Mouse (Mus musculus): ENCODE results near the gene Il3. TPM values are rescaled to one million over a fixed set of nuclear protein-coding genes. Genes with fewer than 3 reads are reported as not detected.

Il3 gene
- polyA plus RNA-seq (2011; ENCODE audit: insufficient read depth, insufficient read length, low replicate concordance, missing spikeins), result not detected in 2 replicates

DNA sequence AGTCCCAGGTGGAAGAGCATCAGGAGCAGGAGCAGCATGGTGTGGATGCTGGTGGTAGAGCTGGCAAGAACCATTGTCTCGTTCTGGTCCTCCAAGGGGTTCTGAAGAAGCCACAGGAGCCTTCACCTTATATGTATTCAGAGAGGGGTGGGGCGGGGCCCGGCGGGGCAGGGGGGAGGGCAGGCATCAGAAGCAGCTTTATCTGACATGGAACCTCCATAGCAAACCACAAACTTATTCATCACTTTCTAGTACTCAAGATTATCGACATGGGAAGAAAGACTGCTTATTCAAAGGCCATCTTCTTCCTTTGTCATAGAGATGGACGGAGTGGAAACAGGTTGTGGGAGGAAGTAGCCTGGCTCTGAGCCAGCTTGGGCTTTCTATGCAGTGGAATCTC lies at the start of gene Il3:
TSS of gene Il3 (minus strand) at position 101 of the 400 bp plus-strand sequence.
- H3K4me3 ChIP-seq (replicated peaks; ENCODE audit: control insufficient read depth, low read depth, low read length), result no peak within 1 kb of the TSS
- TF ChIP-seq POLR2A (IDR thresholded peaks at IDR 0.05; ENCODE audit: borderline replicate concordance, control insufficient read depth, low read depth, low read length), result no peak
- no peak for TF ChIP-seq CTCF (IDR thresholded peaks at IDR 0.05; ENCODE audit: control insufficient read depth, insufficient read depth, low read length)
- 50% methylated on average over 6 of the region's 6 CpGs for WGBS
- H3K4me1 ChIP-seq (ENCODE audit: control insufficient read depth, insufficient read depth, low read length), result no peaks in the 10 kb centered on the region
- no peak within 1 kb of the TSS for H3K27ac ChIP-seq (ENCODE audit: control insufficient read depth, insufficient read depth, low read depth, low read length, poor library complexity)

DNA sequence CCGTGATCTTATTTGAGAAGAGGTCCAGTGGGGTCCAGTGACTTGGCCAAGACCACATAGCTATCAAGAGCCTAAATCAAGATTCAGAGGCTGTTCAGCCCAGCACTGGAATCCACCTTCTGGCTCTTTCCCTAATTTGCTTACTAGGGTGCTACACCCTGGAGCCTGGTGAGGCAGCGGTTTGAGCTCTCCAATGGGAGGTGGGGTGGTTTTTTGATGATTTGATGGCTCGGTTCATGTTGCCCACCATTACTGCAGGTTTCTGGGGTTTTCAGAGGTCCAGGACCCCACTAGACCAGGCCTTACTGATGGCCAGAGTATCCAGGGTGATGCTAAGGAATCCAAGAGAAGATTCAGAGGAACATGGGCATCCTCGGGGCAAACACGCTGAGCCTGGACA lies 48.3 kb upstream of the Il3 start:
- TF ChIP-seq POLR2A (IDR thresholded peaks at IDR 0.05; ENCODE audit: borderline replicate concordance, control insufficient read depth, low read depth, low read length) (no peak), CTCF (IDR thresholded peaks at IDR 0.05; ENCODE audit: control insufficient read depth, insufficient read depth, low read length) (no peak)
- Histone ChIP-seq H3K4me1 (ENCODE audit: control insufficient read depth, insufficient read depth, low read length) (no peaks in the 10 kb centered on the region), H3K4me3 (replicated peaks; ENCODE audit: control insufficient read depth, low read depth, low read length) (no peak overlapping the region), H3K27ac (ENCODE audit: control insufficient read depth, insufficient read depth, low read depth, low read length, poor library complexity) (no peak overlapping the region)
- 86% methylated on average over 5 of the region's 5 CpGs for WGBS

DNA sequence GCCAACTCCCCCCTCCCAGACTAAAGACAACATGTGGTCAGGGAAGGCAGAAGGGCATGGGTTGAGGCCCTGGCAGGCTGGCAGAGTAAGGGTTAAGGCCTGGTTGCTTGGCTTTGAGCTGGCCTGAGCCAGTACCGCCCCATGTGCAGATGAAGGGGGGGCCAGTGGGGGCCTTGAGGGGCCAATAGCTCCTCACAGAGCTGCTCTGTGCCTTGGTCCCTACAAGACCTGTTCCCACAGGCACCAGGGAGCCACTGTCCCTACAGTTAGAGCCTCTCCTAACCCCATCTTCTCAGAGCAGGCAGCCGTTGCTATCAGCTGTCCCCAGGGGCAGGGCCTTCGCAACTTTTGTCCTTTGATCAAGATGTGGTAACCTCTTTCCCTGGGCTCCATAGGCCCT lies 47.7 kb upstream of the Il3 start:
- no peak for TF ChIP-seq CTCF (IDR thresholded peaks at IDR 0.05; ENCODE audit: control insufficient read depth, insufficient read depth, low read length)
- no peak for TF ChIP-seq POLR2A (IDR thresholded peaks at IDR 0.05; ENCODE audit: borderline replicate concordance, control insufficient read depth, low read depth, low read length)

GRCm38 (mm10) chr11:54313391-54314360 lies 46.6 kb upstream of the Il3 start:
- no peak overlapping the region for H3K4me3 ChIP-seq (replicated peaks; ENCODE audit: control insufficient read depth, low read depth, low read length)
- WGBS, result 71% methylated on average over 7 of the region's 7 CpGs
- H3K27ac ChIP-seq (ENCODE audit: control insufficient read depth, insufficient read depth, low read depth, low read length, poor library complexity), result no peak overlapping the region
- no peaks in the 10 kb centered on the region for H3K4me1 ChIP-seq (ENCODE audit: control insufficient read depth, insufficient read depth, low read length)
- no peak for TF ChIP-seq POLR2A (IDR thresholded peaks at IDR 0.05; ENCODE audit: borderline replicate concordance, control insufficient read depth, low read depth, low read length)
- no peak for TF ChIP-seq CTCF (IDR thresholded peaks at IDR 0.05; ENCODE audit: control insufficient read depth, insufficient read depth, low read length)

More for the DNA sequence above, 47.7 kb upstream of the Il3 start:
- Histone ChIP-seq H3K4me1 (ENCODE audit: control insufficient read depth, insufficient read depth, low read length) (no peaks in the 10 kb centered on the region), H3K27ac (ENCODE audit: control insufficient read depth, insufficient read depth, low read depth, low read length, poor library complexity) (no peak overlapping the region), H3K4me3 (replicated peaks; ENCODE audit: control insufficient read depth, low read depth, low read length) (no peak overlapping the region)
- WGBS, result 30% methylated on average over 3 of the region's 3 CpGs

DNA sequence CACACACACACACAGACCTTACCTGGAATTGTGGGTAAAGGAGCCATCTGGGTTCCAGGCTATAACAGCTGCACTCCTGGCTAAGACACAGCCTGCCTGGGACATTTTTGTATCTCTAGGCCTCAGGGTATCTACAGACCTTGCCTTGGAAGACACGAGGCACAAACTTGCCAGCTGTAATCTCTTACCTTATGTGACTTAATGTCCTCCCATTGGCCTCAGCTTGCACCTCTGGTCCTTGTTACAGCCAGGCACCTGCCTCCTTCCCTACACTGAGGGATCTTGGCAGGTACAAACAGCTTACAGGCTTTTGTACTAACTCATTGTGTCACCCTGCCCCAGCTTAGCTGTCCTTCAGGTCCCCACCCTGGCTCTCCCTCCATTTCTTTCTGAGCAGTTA lies 45.5 kb upstream of the Il3 start:
- no peak overlapping the region for H3K4me3 ChIP-seq (replicated peaks; ENCODE audit: control insufficient read depth, low read depth, low read length)
- no peak overlapping the region for H3K27ac ChIP-seq (ENCODE audit: control insufficient read depth, insufficient read depth, low read depth, low read length, poor library complexity)
- TF ChIP-seq CTCF (IDR thresholded peaks at IDR 0.05; ENCODE audit: control insufficient read depth, insufficient read depth, low read length), result no peak
- TF ChIP-seq POLR2A (IDR thresholded peaks at IDR 0.05; ENCODE audit: borderline replicate concordance, control insufficient read depth, low read depth, low read length), result no peak
- H3K4me1 ChIP-seq (ENCODE audit: control insufficient read depth, insufficient read depth, low read length), result no peaks in the 10 kb centered on the region
- WGBS, result 37% methylated on average over 1 of the region's 1 CpGs

DNA sequence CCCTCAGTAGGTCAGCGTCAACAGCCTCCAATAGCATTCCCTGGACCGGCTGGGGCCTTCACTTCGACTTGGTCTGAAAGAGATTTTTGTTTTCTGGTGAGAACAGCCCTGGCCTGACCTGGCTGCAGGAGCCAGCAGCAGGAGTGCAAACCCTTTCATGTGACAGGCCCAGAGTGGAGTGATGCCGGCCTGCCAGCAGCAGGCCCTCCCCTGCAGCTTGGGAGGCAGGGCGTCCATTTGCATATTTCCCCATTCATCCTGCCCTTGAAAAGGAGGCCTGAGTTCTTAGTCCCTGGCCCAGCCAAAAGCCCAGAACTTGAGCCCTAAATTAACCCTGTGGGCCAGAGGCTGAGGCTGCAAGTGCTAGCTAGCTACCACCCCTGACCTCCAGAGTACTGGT lies 44.9 kb upstream of the Il3 start:
- no peak overlapping the region for H3K27ac ChIP-seq (ENCODE audit: control insufficient read depth, insufficient read depth, low read depth, low read length, poor library complexity)
- H3K4me3 ChIP-seq (replicated peaks; ENCODE audit: control insufficient read depth, low read depth, low read length), result no peak overlapping the region
- TF ChIP-seq CTCF (IDR thresholded peaks at IDR 0.05; ENCODE audit: control insufficient read depth, insufficient read depth, low read length), result no peak
- WGBS, result 61% methylated on average over 5 of the region's 5 CpGs
- H3K4me1 ChIP-seq (ENCODE audit: control insufficient read depth, insufficient read depth, low read length), result no peaks in the 10 kb centered on the region

GRCm38 (mm10) chr11:54310588-54310987 lies 43.5 kb upstream of the Il3 start:
- Histone ChIP-seq H3K27ac (ENCODE audit: control insufficient read depth, insufficient read depth, low read depth, low read length, poor library complexity) (no peak overlapping the region), H3K4me1 (ENCODE audit: control insufficient read depth, insufficient read depth, low read length) (no peaks in the 10 kb centered on the region), H3K4me3 (replicated peaks; ENCODE audit: control insufficient read depth, low read depth, low read length) (no peak overlapping the region)
- TF ChIP-seq CTCF (IDR thresholded peaks at IDR 0.05; ENCODE audit: control insufficient read depth, insufficient read depth, low read length) (no peak), POLR2A (IDR thresholded peaks at IDR 0.05; ENCODE audit: borderline replicate concordance, control insufficient read depth, low read depth, low read length) (no peak)
- 79% methylated on average over 2 of the region's 2 CpGs for WGBS

- Histone ChIP-seq H3K4me1 (ENCODE audit: control insufficient read depth, insufficient read depth, low read length) (no peaks in the 10 kb centered on the region), H3K27ac (ENCODE audit: control insufficient read depth, insufficient read depth, low read depth, low read length, poor library complexity) (no peak overlapping the region), H3K4me3 (replicated peaks; ENCODE audit: control insufficient read depth, low read depth, low read length) (no peak overlapping the region)
- TF ChIP-seq POLR2A (IDR thresholded peaks at IDR 0.05; ENCODE audit: borderline replicate concordance, control insufficient read depth, low read depth, low read length) (no peak), CTCF (IDR thresholded peaks at IDR 0.05; ENCODE audit: control insufficient read depth, insufficient read depth, low read length) (peak; percentile 67)
- WGBS, result 58% methylated on average over 7 of the region's 7 CpGs
These were observed 40.2 kb upstream of the Il3 start for GRCm38 (mm10) chr11:54307139-54307816.
